Mouse (Mus musculus): ENCODE measurements around the gene Afap1. TPM values are rescaled to one million over a fixed set of nuclear protein-coding genes. Genes with fewer than 3 reads are reported as not detected.
A peak's percentile ranks its signal among the peaks of the same experiment; 100 is the strongest.

Gene Afap1
- 24.6 and 25.6 TPM in 2 replicates for polyA plus RNA-seq (2015; fragmentation: Nextera tagmentation; extraction: Ambion mirVana)

- WGBS: 1% methylated on average over 49 of the region's 49 CpGs
- Histone ChIP-seq H3K9ac (peak within 1 kb of the TSS; percentile 87), H3K9me3 (replicated peaks) (no peaks in the 10 kb centered on the region), H3K27me3 (0 out of 2 replicates have a peak, but pooled peaks cover 3% of the 10 kb centered on the region), H3K4me3 (replicated peaks) (peak within 1 kb of the TSS; percentile 93), H3K27ac (replicated peaks) (peak within 1 kb of the TSS; percentile 81), H3K36me3 (no peaks in the 10 kb centered on the region), H3K4me1 (peaks cover 47% of the 10 kb centered on the region), H3K4me2 (replicated peaks) (peak within 1 kb of the TSS; percentile 87)
- peak; percentile 94 for ATAC-seq (ENCODE audit: insufficient number of reproducible peaks, low FRiP score, low TSS enrichment, low read depth)
Measured at GRCm38 (mm10) chr5:35893093-35893804, at the start of gene Afap1. Gene Afap1 (plus strand): TSS chr5:35893319.

DNA sequence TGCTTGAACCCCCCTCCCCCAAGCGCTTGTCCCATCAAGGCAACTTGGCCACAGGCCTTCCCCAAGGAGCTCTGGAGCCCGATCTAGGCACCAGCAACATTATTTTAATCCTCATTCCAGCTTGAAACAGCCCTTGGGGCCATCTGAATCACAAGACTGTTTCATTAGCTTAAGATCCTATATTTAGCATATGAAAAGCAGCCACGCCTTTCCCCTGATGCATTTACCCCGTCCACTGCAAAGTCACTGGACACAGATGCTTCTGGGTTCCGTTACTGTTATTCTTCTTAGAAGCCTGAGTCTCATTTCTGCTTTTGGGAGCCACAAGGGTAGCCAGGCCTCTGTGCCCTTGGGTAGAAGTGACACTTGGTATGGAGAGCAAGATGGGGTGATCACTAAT, 41.6 kb upstream of the Afap1 start:
- H3K9me3 ChIP-seq (replicated peaks): no peaks in the 10 kb centered on the region
- no peak overlapping the region for H3K4me2 ChIP-seq (replicated peaks)
- no peak overlapping the region for H3K4me3 ChIP-seq (replicated peaks)
- no peak overlapping the region for H3K27ac ChIP-seq (replicated peaks)
- H3K4me1 ChIP-seq: 0 out of 2 replicates have a peak, but pooled peaks cover 3% of the 10 kb centered on the region
- H3K27me3 ChIP-seq: no peaks in the 10 kb centered on the region
- ATAC-seq (ENCODE audit: insufficient number of reproducible peaks, low FRiP score, low TSS enrichment, low read depth): no peak
- 53% methylated on average over 5 of the region's 5 CpGs for WGBS
- H3K9ac ChIP-seq: no peak overlapping the region
- H3K36me3 ChIP-seq: no peaks in the 10 kb centered on the region

- no peak overlapping the region for H3K27ac ChIP-seq (replicated peaks)
- H3K4me3 ChIP-seq (replicated peaks): no peak overlapping the region
- H3K9ac ChIP-seq: no peak overlapping the region
- no peaks in the 10 kb centered on the region for H3K36me3 ChIP-seq
- WGBS: 78% methylated on average over 4 of the region's 4 CpGs
- H3K27me3 ChIP-seq: no peaks in the 10 kb centered on the region
- no peak for ATAC-seq (ENCODE audit: insufficient number of reproducible peaks, low FRiP score, low TSS enrichment, low read depth)
- H3K4me1 ChIP-seq: 0 out of 2 replicates have a peak, but pooled peaks cover 3% of the 10 kb centered on the region
- no peak overlapping the region for H3K4me2 ChIP-seq (replicated peaks)
- no peaks in the 10 kb centered on the region for H3K9me3 ChIP-seq (replicated peaks)
Measured at GRCm38 (mm10) chr5:35853463-35853862, 39.7 kb upstream of the Afap1 start.

GRCm38 (mm10) chr5:35856245-35856644, 36.9 kb upstream of the Afap1 start:
- no peaks in the 10 kb centered on the region for H3K9me3 ChIP-seq (replicated peaks)
- no peak overlapping the region for H3K4me3 ChIP-seq (replicated peaks)
- no peak overlapping the region for H3K9ac ChIP-seq
- no peak overlapping the region for H3K27ac ChIP-seq (replicated peaks)
- no peak overlapping the region for H3K4me2 ChIP-seq (replicated peaks)
- ATAC-seq (ENCODE audit: insufficient number of reproducible peaks, low FRiP score, low TSS enrichment, low read depth): no peak
- H3K27me3 ChIP-seq: no peaks in the 10 kb centered on the region
- WGBS: 38% methylated on average over 3 of the region's 3 CpGs
- 0 out of 2 replicates have a peak, but pooled peaks cover 3% of the 10 kb centered on the region for H3K4me1 ChIP-seq
- H3K36me3 ChIP-seq: no peaks in the 10 kb centered on the region

GRCm38 (mm10) chr5:35858069-35858468, 35.0 kb upstream of the Afap1 start:
- Histone ChIP-seq H3K4me2 (replicated peaks) (no peak overlapping the region), H3K27me3 (no peaks in the 10 kb centered on the region), H3K9ac (no peak overlapping the region), H3K9me3 (replicated peaks) (no peaks in the 10 kb centered on the region), H3K36me3 (no peaks in the 10 kb centered on the region), H3K4me1 (no peaks in the 10 kb centered on the region), H3K4me3 (replicated peaks) (no peak overlapping the region), H3K27ac (replicated peaks) (no peak overlapping the region)
- no peak for ATAC-seq (ENCODE audit: insufficient number of reproducible peaks, low FRiP score, low TSS enrichment, low read depth)
- WGBS: 22% methylated on average over 6 of the region's 6 CpGs

GRCm38 (mm10) chr5:35861456-35861855, 31.7 kb upstream of the Afap1 start:
- Histone ChIP-seq H3K27ac (replicated peaks) (no peak overlapping the region), H3K4me2 (replicated peaks) (no peak overlapping the region), H3K36me3 (no peaks in the 10 kb centered on the region), H3K9me3 (replicated peaks) (no peaks in the 10 kb centered on the region), H3K9ac (no peak overlapping the region), H3K27me3 (no peaks in the 10 kb centered on the region), H3K4me3 (replicated peaks) (no peak overlapping the region), H3K4me1 (no peaks in the 10 kb centered on the region)
- 94% methylated on average over 2 of the region's 2 CpGs for WGBS
- no peak for ATAC-seq (ENCODE audit: insufficient number of reproducible peaks, low FRiP score, low TSS enrichment, low read depth)

- H3K9ac ChIP-seq: no peak overlapping the region
Measured at GRCm38 (mm10) chr5:35869973-35870372, 23.1 kb upstream of the Afap1 start.

DNA sequence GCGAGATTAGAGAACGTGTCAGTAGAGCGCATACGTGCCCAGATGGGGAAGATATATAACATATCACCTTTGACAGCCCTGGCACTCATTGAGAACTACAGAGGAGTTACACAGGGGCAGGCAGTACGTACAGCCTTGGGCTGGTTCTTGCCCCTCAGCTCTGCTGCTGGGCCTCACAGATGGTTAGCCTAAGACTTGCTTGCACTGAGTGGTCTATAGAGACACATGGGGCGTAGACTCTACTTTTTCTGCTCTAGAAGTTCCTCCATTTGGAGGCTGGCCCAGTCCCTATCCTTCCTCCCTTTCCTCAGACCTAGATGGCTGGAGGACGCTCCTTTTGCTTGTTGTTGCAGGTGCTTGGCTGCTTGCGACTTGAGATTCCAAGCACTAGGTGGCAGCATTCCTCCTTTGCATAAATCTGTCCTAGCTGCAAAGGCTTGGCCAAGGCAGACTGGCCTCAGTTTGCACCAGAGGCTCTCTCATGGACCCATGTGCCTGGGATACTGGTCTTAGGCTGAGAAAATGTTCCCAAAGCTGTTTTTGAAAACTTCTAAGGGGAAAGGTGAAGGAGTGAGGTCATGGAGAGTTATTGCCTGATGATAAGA, 22.6 kb upstream of the Afap1 start:
- no peak overlapping the region for H3K27ac ChIP-seq (replicated peaks)
- no peaks in the 10 kb centered on the region for H3K36me3 ChIP-seq
- H3K4me1 ChIP-seq: 0 out of 2 replicates have a peak, but pooled peaks cover 2% of the 10 kb centered on the region
- H3K4me2 ChIP-seq (replicated peaks): no peak overlapping the region
- 52% methylated on average over 8 of the region's 8 CpGs for WGBS
- H3K9ac ChIP-seq: no peak overlapping the region
- H3K4me3 ChIP-seq (replicated peaks): no peak overlapping the region
- ATAC-seq (ENCODE audit: insufficient number of reproducible peaks, low FRiP score, low TSS enrichment, low read depth): no peak; the same call in 1 of the 2 replicates
- H3K27me3 ChIP-seq: no peaks in the 10 kb centered on the region
- no peaks in the 10 kb centered on the region for H3K9me3 ChIP-seq (replicated peaks)

More at GRCm38 (mm10) chr5:35869973-35870372, 23.1 kb upstream of the Afap1 start:
- Histone ChIP-seq H3K4me1 (0 out of 2 replicates have a peak, but pooled peaks cover 2% of the 10 kb centered on the region), H3K36me3 (no peaks in the 10 kb centered on the region), H3K4me2 (replicated peaks) (no peak overlapping the region), H3K27ac (replicated peaks) (no peak overlapping the region), H3K27me3 (no peaks in the 10 kb centered on the region), H3K9me3 (replicated peaks) (no peaks in the 10 kb centered on the region), H3K4me3 (replicated peaks) (no peak overlapping the region)
- no peak for ATAC-seq (ENCODE audit: insufficient number of reproducible peaks, low FRiP score, low TSS enrichment, low read depth)
- 52% methylated on average over 4 of the region's 4 CpGs for WGBS

GRCm38 (mm10) chr5:35873382-35873781, 19.7 kb upstream of the Afap1 start:
- H3K4me3 ChIP-seq (replicated peaks): no peak overlapping the region
- ATAC-seq (ENCODE audit: insufficient number of reproducible peaks, low FRiP score, low TSS enrichment, low read depth): no peak
- no peak overlapping the region for H3K27ac ChIP-seq (replicated peaks)
- H3K27me3 ChIP-seq: no peaks in the 10 kb centered on the region
- H3K9ac ChIP-seq: no peak overlapping the region
- H3K9me3 ChIP-seq (replicated peaks): no peaks in the 10 kb centered on the region
- WGBS: 39% methylated on average over 4 of the region's 4 CpGs
- H3K4me2 ChIP-seq (replicated peaks): no peak overlapping the region
- H3K4me1 ChIP-seq: 0 out of 2 replicates have a peak, but pooled peaks cover 2% of the 10 kb centered on the region
- no peaks in the 10 kb centered on the region for H3K36me3 ChIP-seq

- H3K27ac ChIP-seq (replicated peaks): no peak overlapping the region
- H3K27me3 ChIP-seq: no peaks in the 10 kb centered on the region
- H3K9ac ChIP-seq: no peak overlapping the region
- 94% methylated on average over 5 of the region's 5 CpGs for WGBS
- H3K9me3 ChIP-seq (replicated peaks): no peaks in the 10 kb centered on the region
- no peaks in the 10 kb centered on the region for H3K4me1 ChIP-seq
- no peaks in the 10 kb centered on the region for H3K36me3 ChIP-seq
- ATAC-seq (ENCODE audit: insufficient number of reproducible peaks, low FRiP score, low TSS enrichment, low read depth): no peak
- no peak overlapping the region for H3K4me3 ChIP-seq (replicated peaks)
- no peak overlapping the region for H3K4me2 ChIP-seq (replicated peaks)
Measured at GRCm38 (mm10) chr5:35876236-35876635, 16.9 kb upstream of the Afap1 start.

GRCm38 (mm10) chr5:35879199-35879598, 13.9 kb upstream of the Afap1 start:
- Histone ChIP-seq H3K9me3 (replicated peaks) (no peaks in the 10 kb centered on the region), H3K9ac (no peak overlapping the region), H3K4me2 (replicated peaks) (no peak overlapping the region), H3K4me3 (replicated peaks) (no peak overlapping the region), H3K4me1 (0 out of 2 replicates have a peak, but pooled peaks cover 2% of the 10 kb centered on the region), H3K36me3 (no peaks in the 10 kb centered on the region), H3K27me3 (peaks cover 6% of the 10 kb centered on the region), H3K27ac (replicated peaks) (no peak overlapping the region)
- WGBS: 74% methylated on average over 8 of the region's 8 CpGs
- ATAC-seq (ENCODE audit: insufficient number of reproducible peaks, low FRiP score, low TSS enrichment, low read depth): no peak
